Mouse (Mus musculus) CH12.LX (cell line): ENCODE measurements at regions not wholly inside any gene's neighbourhood (a gene's known extent, or its start where the extent isn't known, plus 50 kb on each side); places are given as distances from the start of the nearest gene placed in this dataset.

Experiments used
- CHD2 ChIP-seq: IDR thresholded peaks from 2 replicates; pipeline ENCODE4 v1.6.1; 2011; ENCODE audit warnings: low read length, improper control_type of control experiment
- CTCF ChIP-seq, 2 experiments: IDR thresholded peaks in 1 of 2; conservative IDR thresholded peaks in 1 of 2; 2 replicates each; pipeline ENCODE4 v1.5.1; 2011 to 2012; ENCODE audit warnings: low read depth in 2 of 2, low read length in 2 of 2, improper control_type of control experiment in 1 of 2, inconsistent platforms in 1 of 2, mild to moderate bottlenecking in 1 of 2, moderate library complexity in 1 of 2
- EP300 ChIP-seq: IDR thresholded peaks from 2 replicates; pipeline ENCODE4 v1.6.1; 2011; ENCODE audit warnings: low read length, improper control_type of control experiment
- MAX ChIP-seq: IDR thresholded peaks from 2 replicates; pipeline ENCODE4 v1.6.1; 2011; ENCODE audit warnings: low read length, improper control_type of control experiment
- MEF2A ChIP-seq: IDR thresholded peaks from 2 replicates; pipeline ENCODE4 v1.6.1; 2014; ENCODE audit warnings: low read depth, mild to moderate bottlenecking, inconsistent platforms, low read length, improper control_type of control experiment, borderline replicate concordance
- POLR2A ChIP-seq: IDR thresholded peaks from 2 replicates; pipeline ENCODE4 v1.6.1; 2011; ENCODE audit warnings: low read depth, mild to moderate bottlenecking, improper control_type of control experiment, low read length
- RCOR1 ChIP-seq: conservative IDR thresholded peaks from 2 replicates; pipeline ENCODE4 v1.6.1; 2012; ENCODE audit warnings: low read depth, mild to moderate bottlenecking, inconsistent platforms, low read length, improper control_type of control experiment
- SIN3A ChIP-seq: IDR thresholded peaks from 2 replicates; pipeline ENCODE4 v1.6.1; 2012; ENCODE audit warnings: low read length, improper control_type of control experiment, inconsistent platforms
- SMC3 ChIP-seq: IDR thresholded peaks from 2 replicates; pipeline ENCODE4 v1.6.1; 2011; ENCODE audit warnings: low read depth, low read length, improper control_type of control experiment

DNA sequence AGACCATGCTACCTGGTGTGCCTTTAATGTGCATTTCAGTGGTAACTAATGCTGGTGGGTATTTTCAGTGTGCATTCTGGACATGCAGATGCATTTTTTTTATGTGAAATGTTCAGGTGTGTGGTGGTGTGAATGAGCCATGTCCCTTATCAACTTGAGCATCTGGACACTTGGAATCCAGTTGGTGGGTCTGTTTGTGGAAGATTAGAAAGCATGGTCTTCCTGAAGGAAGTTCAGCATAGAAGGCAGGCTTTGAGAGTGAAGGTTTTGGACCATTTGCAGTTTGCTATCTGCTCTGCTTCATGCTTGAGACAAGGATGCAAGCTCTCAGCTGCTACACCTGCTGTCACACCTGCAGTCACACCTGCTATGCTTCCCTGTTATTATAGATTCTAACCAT is 207.5 kb upstream of the Map3k1 start:
- TF ChIP-seq CHD2: no peak
- no peak for TF ChIP-seq CTCF (conservative IDR thresholded peaks at IDR 0.05 in 1 of 2, IDR thresholded peaks at IDR 0.05 in 1 of 2; ENCODE audit: low read depth in 2 of 2, low read length in 2 of 2)
- TF ChIP-seq MEF2A: no peak
- TF ChIP-seq SMC3: no peak
- no peak for TF ChIP-seq RCOR1
- no peak for TF ChIP-seq POLR2A
- TF ChIP-seq SIN3A: no peak
- no peak for TF ChIP-seq MAX
- no peak for TF ChIP-seq EP300
